Mouse (Mus musculus) adrenal gland, adult 8-10 months (tissue): Measurements from ENCODE around the gene Atxn1. TPM values are rescaled to one million over a fixed set of nuclear protein-coding genes. Genes with fewer than 3 reads are reported as not detected.

Experiments used
- DNase-seq: peaks from one replicate; pipeline ENCODE4 v3.0.0; 2022
- total RNA-seq, 4 experiments: library from RNA; stranded (reverse); gene quantifications; 2 replicates each; pipeline ENCODE4 v1.2.4; 2022

Atxn1 gene
- total RNA-seq = 10 to 100 TPM; 32.0 to 59.9 (median 48.1) TPM

- peak; percentile 86 for DNase-seq
These were observed at the start of gene Atxn1 for GRCm38 (mm10) chr13:45964853-45965593. Gene Atxn1, minus strand, starts transcription at chr13:45965008.

DNA sequence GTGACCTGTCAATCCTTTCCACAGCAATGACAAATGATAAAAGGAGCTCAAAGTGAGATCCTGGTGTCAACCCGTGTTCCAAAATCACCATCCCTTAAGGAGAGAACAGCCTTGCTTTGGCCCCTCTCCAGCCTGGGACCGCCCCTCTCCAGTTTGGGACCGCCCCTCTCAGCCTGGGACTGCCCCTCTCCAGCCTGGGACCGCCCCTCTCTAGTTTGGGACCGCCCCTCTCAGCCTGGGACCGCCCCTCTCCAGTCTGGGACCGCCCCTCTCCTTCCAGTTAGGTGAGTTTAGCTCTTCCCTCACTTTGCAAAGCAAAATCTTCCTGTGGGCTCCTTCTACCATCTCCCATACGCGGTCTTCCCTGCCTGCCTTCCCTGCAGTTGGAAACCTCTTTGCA is 46.4 kb upstream of the Atxn1 start:
- DNase-seq = no peak

- DNase-seq = no peak
These were observed 45.3 kb upstream of the Atxn1 start for GRCm38 (mm10) chr13:46010075-46010474.

- no peak for DNase-seq
These were observed 44.2 kb upstream of the Atxn1 start for GRCm38 (mm10) chr13:46008831-46009666.

- peak; percentile 57 for DNase-seq
These were observed 41.6 kb upstream of the Atxn1 start for GRCm38 (mm10) chr13:46006211-46007102.

GRCm38 (mm10) chr13:46005656-46006055 is 40.8 kb upstream of the Atxn1 start:
- DNase-seq = no peak

GRCm38 (mm10) chr13:46001356-46001755 is 36.5 kb upstream of the Atxn1 start:
- no peak for DNase-seq

DNA sequence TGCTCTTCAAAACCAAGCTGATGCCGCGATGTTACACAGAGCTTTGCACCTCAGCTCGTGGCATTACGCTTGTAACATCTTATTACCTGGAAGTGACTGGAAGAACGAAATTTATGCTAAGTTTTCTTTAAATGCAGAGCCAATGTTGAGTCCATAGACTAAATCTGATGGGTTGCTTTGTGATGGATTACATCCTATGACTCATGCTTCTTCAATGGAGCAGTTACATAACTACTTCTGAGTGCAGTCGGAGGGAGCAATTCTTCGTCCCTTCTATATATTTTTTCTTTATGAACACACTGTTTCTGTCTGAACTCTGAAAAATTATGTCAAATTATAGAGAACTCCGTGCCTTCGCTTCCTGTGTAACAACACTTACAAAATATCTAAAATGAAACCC is 28.1 kb upstream of the Atxn1 start:
- DNase-seq = no peak

DNA sequence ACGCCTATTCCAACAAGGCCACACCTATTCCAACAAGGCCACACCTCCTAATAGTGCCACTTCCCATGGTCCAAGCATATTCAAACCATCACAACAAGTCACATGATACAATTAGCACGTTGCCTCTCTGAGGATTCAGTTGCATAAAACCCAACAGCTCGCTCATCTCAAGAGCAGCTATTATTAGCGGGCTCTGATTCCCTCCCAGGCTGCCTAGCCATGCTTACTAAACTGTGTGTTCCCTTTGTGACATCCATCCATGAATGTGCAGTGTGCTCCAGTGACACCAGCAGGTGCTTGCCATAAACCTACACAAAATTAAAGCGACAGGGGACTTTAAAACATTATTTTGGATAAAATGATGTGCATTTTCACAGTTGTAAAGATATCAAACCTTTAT is 25.7 kb upstream of the Atxn1 start:
- no peak for DNase-seq

DNA sequence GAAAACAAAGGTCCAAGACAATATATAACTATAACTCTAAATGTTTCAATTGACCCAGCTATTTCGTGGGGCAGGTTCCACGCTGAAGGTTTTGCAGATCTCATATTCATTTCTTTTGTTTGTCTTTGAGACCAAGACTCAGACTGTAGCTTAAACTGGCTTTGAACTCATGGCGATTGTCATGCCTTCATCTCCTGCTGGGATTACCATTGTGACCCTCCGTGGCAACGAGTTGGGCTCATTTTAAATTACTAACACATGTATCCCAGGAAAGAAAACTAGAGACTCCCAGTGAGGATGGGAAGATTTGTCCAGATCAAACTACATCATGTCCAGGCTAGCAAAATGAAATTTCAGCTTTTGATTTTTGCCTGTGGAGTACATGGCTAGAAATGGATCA is 14.4 kb upstream of the Atxn1 start:
- no peak for DNase-seq

DNA sequence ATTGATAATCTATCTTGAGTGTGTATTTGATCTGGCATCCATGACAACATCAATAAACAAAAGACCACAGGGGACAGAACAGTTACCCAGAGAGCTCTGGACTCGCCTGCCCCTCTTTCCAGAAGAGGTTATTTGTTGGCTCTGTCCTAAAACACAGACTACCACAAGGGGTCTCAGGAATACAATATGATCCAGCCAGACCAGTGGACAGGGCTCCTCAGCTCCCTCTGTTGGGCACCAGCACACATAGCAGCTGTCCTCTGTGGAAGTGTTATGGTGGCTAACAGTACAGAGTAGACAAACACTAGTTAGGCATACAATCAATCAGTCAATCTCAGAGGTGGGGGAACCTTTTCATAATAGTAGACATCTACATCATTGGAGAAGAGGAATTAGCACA is 12.1 kb upstream of the Atxn1 start:
- DNase-seq = no peak

DNA sequence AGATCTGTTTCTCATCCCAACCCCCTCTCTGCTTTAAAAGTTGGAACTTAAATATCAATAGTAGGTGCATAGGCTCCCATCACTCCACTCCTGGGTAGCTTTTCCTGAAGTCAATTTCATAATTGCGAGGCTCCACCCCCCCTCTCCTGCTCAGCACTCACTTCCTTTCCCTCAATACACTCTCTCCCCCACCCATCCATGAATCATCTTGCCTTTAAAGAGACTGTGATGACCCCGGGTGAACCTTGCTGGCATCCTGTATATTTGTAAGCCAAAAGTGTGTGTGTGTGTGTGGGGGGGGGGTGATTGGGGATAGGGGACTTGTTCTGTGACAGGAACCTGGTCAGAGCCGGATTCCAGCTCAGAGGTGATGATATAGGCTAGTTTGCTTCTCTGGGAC is 9.8 kb upstream of the Atxn1 start:
- no peak for DNase-seq

DNA sequence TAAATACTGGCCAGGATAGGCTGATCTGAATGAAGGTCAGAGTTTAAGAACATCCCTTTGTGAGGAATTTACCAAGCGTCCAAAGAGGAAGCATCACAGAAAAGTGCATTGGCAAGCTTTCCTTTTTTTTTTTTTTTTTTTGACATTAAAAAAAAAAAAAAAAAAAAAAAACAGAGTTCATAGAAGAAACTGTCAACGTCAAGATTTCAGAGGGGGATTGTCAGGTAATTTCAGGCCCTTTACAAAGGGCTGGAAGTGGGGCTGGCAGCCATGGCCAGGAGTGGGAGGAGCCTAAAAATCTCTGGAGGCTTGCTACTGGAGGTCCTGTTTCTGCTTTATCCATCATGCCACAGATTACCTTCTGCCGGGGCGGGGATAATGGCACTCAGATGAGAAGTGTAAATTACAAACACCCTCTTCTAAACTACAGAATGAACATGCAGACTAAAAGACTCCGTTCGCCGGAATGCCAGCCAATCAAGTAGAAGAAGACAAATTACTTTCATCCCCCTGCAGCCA is 9.2 kb upstream of the Atxn1 start:
- no peak for DNase-seq

DNA sequence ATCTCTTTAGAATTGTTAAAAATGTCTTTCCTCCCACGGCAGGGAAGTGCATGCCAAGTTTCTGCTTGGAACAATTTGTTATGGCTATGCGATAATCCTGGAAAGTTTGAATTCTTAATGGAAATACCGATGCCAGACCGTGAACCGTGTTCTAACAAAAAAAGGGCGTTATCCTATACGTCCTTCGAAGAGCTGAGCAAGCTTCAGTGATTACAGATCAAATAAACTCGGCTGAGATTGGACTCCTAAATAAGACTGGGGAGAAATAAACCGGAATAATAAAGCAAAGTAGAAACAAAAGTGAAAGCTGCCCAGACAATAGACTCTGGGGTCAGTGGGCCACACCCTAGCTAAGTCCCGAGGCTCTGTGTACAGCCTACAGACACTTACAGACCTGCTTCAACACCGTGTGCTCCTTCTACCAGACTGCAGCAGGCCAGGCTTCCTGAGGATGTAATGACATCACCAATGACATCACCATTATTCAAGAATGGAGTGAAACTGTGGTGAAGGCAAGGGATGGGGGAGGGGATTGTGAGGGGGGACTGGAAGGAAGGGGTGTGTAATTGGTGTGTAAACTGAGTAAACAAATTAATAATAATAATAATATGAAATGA is 6.2 kb upstream of the Atxn1 start:
- DNase-seq = no peak

DNA sequence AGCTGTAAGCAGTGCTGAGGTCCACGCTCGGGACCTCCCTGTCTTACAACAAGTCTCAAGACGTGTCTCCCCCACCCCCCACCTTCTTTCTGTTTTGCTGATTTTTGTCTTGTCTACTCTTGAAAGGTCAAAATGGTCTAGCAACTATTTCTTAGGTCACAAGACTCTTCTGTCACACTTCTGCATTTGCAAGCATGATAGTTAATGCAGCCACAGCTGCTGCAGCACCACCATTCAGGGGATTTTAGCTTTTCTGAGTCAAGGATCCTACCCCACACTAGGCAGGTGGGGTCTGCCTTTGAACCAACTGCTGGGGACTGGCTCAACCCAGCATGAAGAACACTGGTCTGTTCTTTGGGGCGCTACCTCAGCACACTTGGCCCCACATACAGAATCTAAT is 3.4 kb upstream of the Atxn1 start:
- no peak for DNase-seq

DNA sequence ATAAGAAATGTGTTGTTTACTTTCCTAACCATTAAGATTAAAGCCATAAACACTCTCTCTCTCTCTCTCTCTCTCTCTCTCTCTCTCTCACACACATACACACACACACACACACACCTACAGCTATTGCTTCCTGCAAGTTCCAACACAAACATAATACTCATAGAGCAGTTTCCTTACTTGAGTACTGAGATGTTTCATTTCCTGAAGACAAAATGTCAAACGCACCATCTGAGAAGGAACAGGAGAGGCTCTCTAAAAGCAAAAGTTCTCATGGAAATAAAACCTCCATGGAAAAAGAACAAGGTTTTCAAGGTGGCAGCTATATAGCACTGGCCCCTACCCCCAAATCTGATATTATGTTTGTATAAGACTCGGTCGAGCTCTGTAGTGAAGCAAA is 2.6 kb upstream of the Atxn1 start:
- DNase-seq = no peak

- DNase-seq = no peak
These were observed 1.8 kb upstream of the Atxn1 start for GRCm38 (mm10) chr13:45966586-45966985.

DNA sequence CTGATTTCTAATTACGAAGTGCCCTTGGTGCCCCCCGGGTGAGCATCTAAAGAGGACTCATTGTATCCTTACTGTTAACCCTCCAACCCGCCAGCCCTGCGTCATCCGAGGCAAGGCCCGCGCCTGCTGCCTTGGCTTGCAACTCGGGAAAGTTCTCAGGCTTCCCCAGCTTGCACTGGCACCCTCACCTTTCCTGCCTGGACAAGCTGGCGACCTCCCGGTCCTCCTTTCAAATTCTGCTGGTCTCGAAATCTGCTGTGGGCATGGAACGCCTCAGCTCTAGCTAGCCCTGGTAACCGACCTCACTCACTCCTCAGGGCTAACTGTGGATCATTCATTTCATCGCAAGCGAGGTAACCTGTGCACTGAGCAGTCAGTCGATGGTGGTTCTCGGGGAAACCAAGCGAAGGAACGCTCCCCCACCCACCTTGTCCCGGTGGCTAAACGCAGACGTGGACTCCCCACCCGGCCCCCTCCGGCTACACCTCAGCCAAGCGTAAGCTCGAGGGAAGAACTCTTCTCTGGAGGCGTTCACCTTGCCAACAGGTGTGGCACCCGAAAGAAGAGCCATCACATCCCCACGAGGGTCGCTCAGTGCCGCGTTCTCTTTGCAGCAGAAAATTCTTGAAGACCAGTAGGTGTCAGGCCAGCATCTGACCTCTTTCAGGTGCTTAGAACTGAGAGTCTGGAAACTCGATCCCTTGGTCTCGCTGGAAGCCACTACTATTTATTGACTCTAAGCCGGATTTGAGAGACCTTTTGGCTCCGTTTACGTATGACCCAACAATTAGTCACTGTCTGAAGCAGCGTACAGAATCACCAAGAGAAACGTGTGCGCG is 1.0 kb upstream of the Atxn1 start:
- DNase-seq = no peak

GRCm38 (mm10) chr13:45964331-45964852 is 416 bp downstream of the Atxn1 start:
- DNase-seq = peak; percentile 47

GRCm38 (mm10) chr13:45963497-45964330 is 1.1 kb downstream of the Atxn1 start:
- peak; percentile 88 for DNase-seq
